Mouse (Mus musculus) 416B (cell line): ENCODE results near the gene Otog.
A peak's percentile ranks its signal among the peaks of the same experiment; 100 is the strongest.

ENCODE experiments used
- DNase-seq: peaks from one replicate; pipeline ENCODE4 v3.0.0; 2011; ENCODE audit warnings: low read depth

Gene Otog

GRCm38 (mm10) chr7:46240696-46241095 is at the start of gene Otog:
Otog (plus strand) TSS chr7:46240987.
- no peak for DNase-seq

DNA sequence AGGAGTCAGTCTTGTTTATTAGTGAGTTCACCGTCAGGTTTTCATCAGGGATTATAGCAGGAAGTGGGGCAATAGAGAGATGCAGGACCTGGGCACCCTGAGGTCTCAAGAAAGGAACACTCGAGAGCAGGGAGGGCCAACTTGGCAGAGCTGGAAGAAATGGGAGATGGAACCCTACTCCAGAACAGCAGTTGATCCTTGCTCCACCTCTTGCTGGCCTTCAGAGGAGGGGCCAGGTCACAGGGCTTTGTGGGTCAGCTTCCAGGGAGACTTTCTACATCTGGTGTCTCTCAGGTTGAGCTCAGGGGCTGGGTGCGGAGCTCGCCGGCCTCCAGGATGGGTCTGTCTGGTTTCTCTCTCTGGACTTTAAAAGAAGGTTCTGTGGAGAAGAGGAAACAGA is 45.4 kb upstream of the Otog start:
- no peak for DNase-seq

DNA sequence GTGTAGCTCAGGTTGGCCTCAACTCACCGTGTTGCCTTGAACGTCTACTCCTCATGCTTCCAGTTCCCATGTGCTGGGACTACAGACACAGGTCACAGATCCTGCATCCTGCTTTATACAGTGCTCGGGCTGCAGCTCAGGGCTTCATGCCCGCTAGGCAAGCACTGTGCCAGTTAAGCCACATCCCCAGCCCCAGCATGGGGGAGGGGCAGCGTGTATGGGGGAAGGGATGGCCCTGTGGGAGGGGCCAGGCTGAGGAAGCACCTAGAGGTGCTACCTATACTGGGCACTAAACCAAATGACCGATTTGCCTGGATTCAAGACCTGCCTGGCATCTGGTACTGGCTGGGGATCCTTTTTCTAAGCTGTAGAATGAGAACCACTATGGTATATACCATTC is 40.8 kb upstream of the Otog start:
- DNase-seq, result no peak

DNA sequence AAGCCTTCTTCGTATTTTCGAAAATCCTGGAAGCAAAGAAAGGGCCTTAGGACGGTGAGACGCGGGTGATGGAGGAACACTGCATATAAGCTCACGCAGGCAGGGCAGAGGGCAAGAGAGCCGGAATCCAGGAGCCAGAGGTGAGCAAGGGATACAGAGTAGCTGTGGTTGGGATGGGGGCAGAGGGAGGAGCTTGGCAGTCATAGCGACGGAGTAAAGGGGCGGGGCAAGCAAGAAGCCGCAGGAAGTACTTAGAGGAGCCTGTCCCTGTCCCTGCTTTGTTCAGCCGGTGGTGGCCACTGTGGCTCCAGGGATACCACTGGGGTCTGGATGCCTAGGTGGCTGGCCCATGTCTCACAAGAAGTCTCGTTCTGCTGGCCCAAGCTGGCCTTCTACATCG is 39.1 kb upstream of the Otog start:
- no peak for DNase-seq

DNA sequence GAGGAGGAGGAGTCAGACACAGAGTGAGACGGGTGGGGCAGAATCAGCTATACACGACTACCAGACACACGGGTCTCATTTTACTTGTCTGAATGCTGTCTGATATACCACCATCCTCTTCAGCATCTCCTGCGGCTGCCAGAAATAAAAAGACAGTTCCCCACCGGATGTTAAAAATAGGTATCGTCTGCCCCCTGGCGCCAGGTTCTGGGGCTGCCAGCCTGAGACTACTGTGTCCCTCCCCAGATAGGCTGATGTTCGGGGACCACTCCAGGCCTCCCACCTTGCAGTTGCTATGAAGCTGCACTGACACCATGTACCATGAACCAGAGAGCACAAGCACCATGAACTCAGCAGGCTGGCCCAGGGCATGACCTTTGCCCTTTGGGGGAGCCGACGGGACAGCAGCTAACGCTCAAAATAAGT is 36.7 kb upstream of the Otog start:
- DNase-seq, result no peak

GRCm38 (mm10) chr7:46204775-46205174 is 36.0 kb upstream of the Otog start:
- peak; percentile 33 for DNase-seq

GRCm38 (mm10) chr7:46208131-46208530 is 32.7 kb upstream of the Otog start:
- no peak for DNase-seq

DNA sequence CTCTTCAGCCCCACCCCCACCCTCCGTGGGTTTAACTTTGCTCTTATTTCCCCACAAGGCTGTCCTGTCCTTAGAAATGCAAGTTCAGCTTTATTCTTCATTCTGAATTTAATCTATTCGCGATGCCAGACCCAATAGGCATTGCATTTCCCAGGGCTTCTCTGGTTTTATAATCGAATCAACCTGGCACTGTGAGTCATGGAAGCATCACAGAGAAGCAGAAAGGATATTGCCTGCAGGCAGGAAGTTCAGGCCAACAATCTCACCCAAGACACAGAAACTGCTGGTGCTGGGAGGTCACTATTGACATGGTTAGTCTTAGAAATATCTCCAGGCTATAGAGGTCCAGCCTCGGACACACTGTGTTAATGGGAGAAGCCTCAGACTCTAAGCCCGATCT is 30.5 kb upstream of the Otog start:
- DNase-seq, result no peak

DNA sequence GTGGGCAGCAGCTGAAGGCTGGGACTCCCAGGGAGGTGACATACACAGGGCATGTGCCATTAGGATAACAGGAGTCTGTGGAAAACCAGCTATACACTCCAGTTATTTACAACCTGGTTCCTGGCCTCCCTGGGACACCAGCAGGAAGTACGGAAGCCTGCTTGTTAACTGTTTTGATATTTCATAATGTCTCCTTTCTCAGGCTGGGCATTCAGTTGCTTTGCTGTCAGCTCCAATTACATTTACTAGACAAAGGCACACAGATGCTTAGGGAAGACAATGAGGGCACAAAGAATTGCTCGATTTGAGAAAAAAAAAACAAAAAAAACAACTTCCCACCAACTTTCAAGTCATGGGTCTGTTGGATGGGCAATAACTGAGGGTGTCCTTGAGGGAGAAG is 24.3 kb upstream of the Otog start:
- DNase-seq, result no peak

- no peak for DNase-seq
Observed at GRCm38 (mm10) chr7:46218415-46218814, 22.4 kb upstream of the Otog start.

GRCm38 (mm10) chr7:46220591-46221129 is 20.1 kb upstream of the Otog start:
- DNase-seq, result no peak

DNA sequence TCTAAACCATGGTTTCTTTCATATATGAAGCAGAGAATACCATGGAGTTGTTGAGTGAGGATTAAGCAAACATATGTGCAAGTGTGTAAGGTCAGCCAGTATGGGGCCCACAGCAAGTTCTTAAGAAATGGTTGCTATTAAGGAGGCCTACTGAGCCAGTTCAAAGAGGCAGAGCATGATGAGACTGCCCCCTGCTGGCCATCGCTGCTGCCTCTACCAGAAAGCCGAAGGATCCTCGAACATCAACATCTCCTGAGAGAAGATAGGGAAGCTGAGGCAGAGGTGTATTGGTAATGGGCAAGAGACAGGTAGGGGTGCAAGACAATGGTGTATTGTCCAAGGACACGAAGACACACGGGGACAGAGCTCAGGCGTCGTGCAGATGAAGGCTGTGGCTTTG is 14.5 kb upstream of the Otog start:
- peak; percentile 49 for DNase-seq

- no peak for DNase-seq
Observed at GRCm38 (mm10) chr7:46226936-46227335, 13.9 kb upstream of the Otog start.

- no peak for DNase-seq
Observed at GRCm38 (mm10) chr7:46235948-46236347, 4.8 kb upstream of the Otog start.

DNA sequence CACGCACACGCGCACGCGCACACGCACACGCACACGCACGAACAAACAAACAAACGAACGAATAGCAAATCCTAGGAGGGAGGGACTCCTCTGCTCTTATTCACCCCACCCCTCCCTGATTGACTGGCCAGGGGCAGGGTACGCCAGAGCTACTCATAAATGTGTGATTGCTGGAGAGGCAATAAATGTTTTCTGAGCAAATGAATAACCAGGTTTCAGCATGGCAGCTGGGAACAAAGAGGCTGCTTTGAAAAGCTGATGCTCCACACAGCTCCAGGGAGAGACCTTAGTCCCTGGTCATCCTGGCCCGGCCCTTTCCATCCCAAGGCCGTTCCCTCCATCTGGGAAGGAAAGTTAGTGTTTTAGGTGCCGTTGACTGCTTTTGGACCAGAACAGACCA is 4.4 kb upstream of the Otog start:
- no peak for DNase-seq

GRCm38 (mm10) chr7:46237192-46237591 is 3.6 kb upstream of the Otog start:
- DNase-seq, result no peak

DNA sequence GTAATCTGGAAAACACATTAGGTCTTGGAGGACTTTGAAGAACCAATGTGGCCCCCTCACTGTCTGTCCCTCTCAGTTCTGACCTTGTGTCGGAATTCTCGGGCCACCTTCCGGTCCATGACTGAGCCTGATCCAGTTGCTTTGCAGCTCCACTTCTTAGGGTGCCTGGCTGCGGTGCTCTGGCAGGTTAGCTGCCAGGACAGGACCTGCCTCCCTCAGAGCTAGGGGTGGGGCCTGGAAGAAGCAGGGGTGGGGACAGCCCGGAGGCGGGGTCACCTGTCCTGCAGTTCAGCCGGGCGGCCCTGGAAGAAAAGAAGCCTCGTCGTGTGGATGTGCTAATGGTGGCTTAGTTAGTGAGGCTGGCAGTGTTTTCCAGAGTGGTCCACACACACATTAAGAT is 2.4 kb upstream of the Otog start, which contains the start of gene Ush1c:
Gene Ush1c (minus strand): TSS at position 158 of the 400 bp plus-strand sequence.
- DNase-seq, result no peak

- no peak for DNase-seq
Observed at GRCm38 (mm10) chr7:46240091-46240490, 696 bp upstream of the Otog start.

DNA sequence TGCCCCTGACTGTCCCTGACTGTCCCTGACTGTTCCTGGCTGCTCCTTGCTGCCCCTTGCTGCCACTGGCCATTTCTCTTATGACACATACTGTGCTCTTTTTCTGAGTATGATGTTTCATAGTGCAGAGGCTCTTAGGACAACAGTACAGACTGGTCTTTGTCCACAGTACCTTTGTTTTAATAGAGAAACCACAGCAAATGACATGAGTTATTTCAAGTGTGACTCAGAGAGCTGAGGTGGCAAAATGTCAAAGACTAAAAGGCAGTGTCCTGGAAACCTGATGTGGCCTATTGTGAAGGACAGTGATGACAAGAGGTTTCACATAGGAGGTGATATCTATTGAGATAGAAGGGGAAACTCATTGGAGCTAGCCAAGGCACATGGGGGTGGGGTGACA is 6.1 kb downstream of the Otog start:
- peak; percentile 6 for DNase-seq

DNA sequence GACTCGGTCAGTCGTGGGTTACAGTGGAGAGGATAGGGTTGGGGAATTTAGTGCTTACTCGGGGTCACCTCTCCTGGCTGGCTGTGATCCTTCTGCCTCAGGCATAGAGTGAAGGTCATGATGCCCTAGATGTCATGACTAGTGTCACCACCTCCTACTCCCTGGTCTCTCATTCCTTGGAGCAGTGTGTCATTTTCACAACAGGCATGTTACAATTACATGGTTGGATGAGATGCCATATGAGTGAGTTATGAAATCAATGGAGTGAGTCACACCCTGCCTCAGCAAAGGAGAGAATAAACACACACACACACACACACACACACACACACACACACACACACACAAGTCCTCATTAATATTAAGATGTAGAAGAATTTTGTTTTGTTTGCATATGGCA is 6.8 kb downstream of the Otog start:
- DNase-seq, result peak; percentile 52

DNA sequence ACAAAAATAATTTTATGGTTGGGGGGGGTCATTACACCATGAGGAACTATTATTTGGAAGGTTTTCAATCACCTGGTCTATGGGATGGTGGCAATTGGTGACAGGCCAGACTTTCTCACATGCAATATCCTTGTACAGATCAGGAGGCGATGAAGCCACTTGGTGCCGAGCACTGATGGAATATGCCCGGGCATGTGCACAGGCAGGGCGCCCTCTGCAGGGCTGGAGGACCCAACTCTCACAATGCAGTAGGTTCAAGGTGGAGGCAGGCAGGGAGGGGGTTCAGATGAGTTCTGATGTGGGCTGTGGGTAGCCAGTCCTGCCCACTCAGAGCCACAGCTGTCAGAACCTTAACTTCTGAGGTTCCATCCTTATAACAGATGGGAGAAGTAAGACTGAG is 11.1 kb downstream of the Otog start:
- DNase-seq, result peak; percentile 52

GRCm38 (mm10) chr7:46276156-46276555 is 35.4 kb downstream of the Otog start:
- DNase-seq, result peak; percentile 6

DNA sequence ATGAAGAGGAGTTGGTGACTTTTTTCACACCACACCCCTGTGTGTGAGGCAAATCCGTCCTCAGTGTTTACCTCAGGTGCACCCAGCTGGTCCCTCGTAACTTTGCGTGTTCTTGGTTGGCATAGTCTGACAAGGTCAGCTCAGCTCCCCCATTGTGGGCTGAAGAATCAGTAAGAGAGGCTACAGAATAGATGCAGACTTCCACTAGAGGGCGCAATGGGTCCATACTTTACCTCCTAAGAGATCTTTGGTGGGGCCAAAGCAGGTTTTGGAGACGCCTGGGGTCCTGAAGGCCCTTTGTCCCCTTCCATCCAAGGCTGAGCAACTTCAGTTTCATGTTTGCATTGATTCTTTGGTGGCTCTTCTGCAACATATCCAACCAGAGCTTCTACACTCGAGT is 39.2 kb downstream of the Otog start:
- peak; percentile 78 for DNase-seq

DNA sequence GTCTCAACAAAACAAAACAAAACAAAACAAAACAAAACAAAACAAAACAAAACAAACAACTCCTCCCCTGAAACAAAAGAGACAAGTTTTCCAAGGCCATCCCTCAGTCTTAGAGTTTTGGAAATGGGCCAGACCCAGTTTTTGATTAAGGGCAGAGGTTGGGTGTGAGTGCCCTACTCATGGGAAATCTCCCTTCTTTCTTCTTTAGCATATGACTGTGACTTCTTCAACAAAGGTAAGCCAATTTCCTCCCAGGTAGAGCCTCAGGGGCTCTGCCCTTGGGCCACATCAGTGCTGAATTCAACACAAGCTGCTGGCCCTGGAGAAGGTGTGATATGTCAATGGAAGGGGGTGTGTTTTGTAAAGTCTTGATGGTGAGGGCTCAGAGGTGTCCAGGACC is 40.1 kb downstream of the Otog start:
- DNase-seq, result no peak

- no peak for DNase-seq
Observed at GRCm38 (mm10) chr7:46282276-46282675, 41.5 kb downstream of the Otog start.
